Mouse (Mus musculus): ENCODE results near the gene Map3k7cl. TPM values are rescaled to one million over a fixed set of nuclear protein-coding genes. Genes with fewer than 3 reads are reported as not detected.

Map3k7cl gene
- polyA plus RNA-seq, 1 experiment from 2014 or later = not detected

GRCm38 (mm10) chr16:87574160-87574559 is 21.0 kb downstream of the Map3k7cl start:
- H3K4me1 ChIP-seq (ENCODE audit: control insufficient read depth, insufficient read depth, low read length) = no peaks in the 10 kb centered on the region
- H3K27me3 ChIP-seq (ENCODE audit: control insufficient read depth, insufficient read depth, low read length) = no peaks in the 10 kb centered on the region
- no peak overlapping the region for H3K9ac ChIP-seq (replicated peaks; ENCODE audit: low read length)
- H3K27ac ChIP-seq (replicated peaks; ENCODE audit: low read depth, low read length) = no peak overlapping the region
- no peak overlapping the region for H3K4me3 ChIP-seq (ENCODE audit: low read depth, low read length)
- no peak overlapping the region for H3K4me2 ChIP-seq (ENCODE audit: low read depth, low read length)
- WGBS = 79% methylated on average over 5 of the region's 5 CpGs
- H3K36me3 ChIP-seq (replicated peaks; ENCODE audit: control insufficient read depth, insufficient read depth, low read depth, low read length) = no peaks in the 10 kb centered on the region
- ATAC-seq (replicated peaks; ENCODE audit: insufficient number of reproducible peaks, low FRiP score, low TSS enrichment, low read depth) (no peak), DNase-seq (ENCODE audit: low spot score) (no peak)
- H3K9me3 ChIP-seq (replicated peaks; ENCODE audit: control insufficient read depth, low read length) = no peaks in the 10 kb centered on the region

- DNase-seq (ENCODE audit: low spot score) (no peak), ATAC-seq (replicated peaks; ENCODE audit: insufficient number of reproducible peaks, low FRiP score, low TSS enrichment, low read depth) (0 out of 2 replicates have a peak, but pooled peaks have one; percentile 44)
- Histone ChIP-seq H3K4me1 (ENCODE audit: control insufficient read depth, insufficient read depth, low read length) (no peaks in the 10 kb centered on the region), H3K27ac (replicated peaks; ENCODE audit: low read depth, low read length) (no peak overlapping the region), H3K4me3 (ENCODE audit: low read depth, low read length) (no peak overlapping the region), H3K9ac (replicated peaks; ENCODE audit: low read length) (no peak overlapping the region), H3K9me3 (replicated peaks; ENCODE audit: control insufficient read depth, low read length) (no peaks in the 10 kb centered on the region), H3K4me2 (ENCODE audit: low read depth, low read length) (no peak overlapping the region), H3K36me3 (replicated peaks; ENCODE audit: control insufficient read depth, insufficient read depth, low read depth, low read length) (no peaks in the 10 kb centered on the region), H3K27me3 (ENCODE audit: control insufficient read depth, insufficient read depth, low read length) (no peaks in the 10 kb centered on the region)
- WGBS = 60% methylated on average over 10 of the region's 10 CpGs
These were observed 22.5 kb downstream of the Map3k7cl start for GRCm38 (mm10) chr16:87575600-87575999.

- 88% methylated on average over 7 of the region's 7 CpGs for WGBS
- no peak overlapping the region for H3K4me3 ChIP-seq (ENCODE audit: low read depth, low read length)
- H3K4me2 ChIP-seq (ENCODE audit: low read depth, low read length) = no peak overlapping the region
- H3K9me3 ChIP-seq (replicated peaks; ENCODE audit: control insufficient read depth, low read length) = no peaks in the 10 kb centered on the region
- H3K4me1 ChIP-seq (ENCODE audit: control insufficient read depth, insufficient read depth, low read length) = no peaks in the 10 kb centered on the region
- no peaks in the 10 kb centered on the region for H3K36me3 ChIP-seq (replicated peaks; ENCODE audit: control insufficient read depth, insufficient read depth, low read depth, low read length)
- H3K9ac ChIP-seq (replicated peaks; ENCODE audit: low read length) = no peak overlapping the region
- DNase-seq (ENCODE audit: low spot score) (no peak), ATAC-seq (replicated peaks; ENCODE audit: insufficient number of reproducible peaks, low FRiP score, low TSS enrichment, low read depth) (no peak)
- H3K27ac ChIP-seq (replicated peaks; ENCODE audit: low read depth, low read length) = no peak overlapping the region
- no peaks in the 10 kb centered on the region for H3K27me3 ChIP-seq (ENCODE audit: control insufficient read depth, insufficient read depth, low read length)
These were observed 25.8 kb downstream of the Map3k7cl start for GRCm38 (mm10) chr16:87578881-87579280.

GRCm38 (mm10) chr16:87579462-87579861 is 26.3 kb downstream of the Map3k7cl start:
- Histone ChIP-seq H3K9ac (replicated peaks; ENCODE audit: low read length) (no peak overlapping the region), H3K9me3 (replicated peaks; ENCODE audit: control insufficient read depth, low read length) (no peaks in the 10 kb centered on the region), H3K27ac (replicated peaks; ENCODE audit: low read depth, low read length) (no peak overlapping the region), H3K4me2 (ENCODE audit: low read depth, low read length) (no peak overlapping the region), H3K36me3 (replicated peaks; ENCODE audit: control insufficient read depth, insufficient read depth, low read depth, low read length) (no peaks in the 10 kb centered on the region), H3K4me1 (ENCODE audit: control insufficient read depth, insufficient read depth, low read length) (no peaks in the 10 kb centered on the region), H3K27me3 (ENCODE audit: control insufficient read depth, insufficient read depth, low read length) (no peaks in the 10 kb centered on the region), H3K4me3 (ENCODE audit: low read depth, low read length) (no peak overlapping the region)
- 87% methylated on average over 14 of the region's 14 CpGs for WGBS
- DNase-seq (ENCODE audit: low spot score) (no peak), ATAC-seq (replicated peaks; ENCODE audit: insufficient number of reproducible peaks, low FRiP score, low TSS enrichment, low read depth) (no peak)

GRCm38 (mm10) chr16:87582776-87583175 is 29.6 kb downstream of the Map3k7cl start:
- H3K9ac ChIP-seq (replicated peaks; ENCODE audit: low read length) = no peak overlapping the region
- WGBS = 92% methylated on average over 6 of the region's 6 CpGs
- H3K4me3 ChIP-seq (ENCODE audit: low read depth, low read length) = no peak overlapping the region
- DNase-seq (ENCODE audit: low spot score) = no peak
- no peak overlapping the region for H3K27ac ChIP-seq (replicated peaks; ENCODE audit: low read depth, low read length)
- no peaks in the 10 kb centered on the region for H3K27me3 ChIP-seq (ENCODE audit: control insufficient read depth, insufficient read depth, low read length)
- H3K36me3 ChIP-seq (replicated peaks; ENCODE audit: control insufficient read depth, insufficient read depth, low read depth, low read length) = no peaks in the 10 kb centered on the region
- no peak overlapping the region for H3K4me2 ChIP-seq (ENCODE audit: low read depth, low read length)
- no peaks in the 10 kb centered on the region for H3K4me1 ChIP-seq (ENCODE audit: control insufficient read depth, insufficient read depth, low read length)
- no peak for ATAC-seq (replicated peaks; ENCODE audit: insufficient number of reproducible peaks, low FRiP score, low TSS enrichment, low read depth)
- H3K9me3 ChIP-seq (replicated peaks; ENCODE audit: control insufficient read depth, low read length) = no peaks in the 10 kb centered on the region

- Histone ChIP-seq H3K36me3 (replicated peaks; ENCODE audit: control insufficient read depth, insufficient read depth, low read depth, low read length) (no peaks in the 10 kb centered on the region), H3K4me3 (ENCODE audit: low read depth, low read length) (no peak overlapping the region), H3K9me3 (replicated peaks; ENCODE audit: control insufficient read depth, low read length) (no peaks in the 10 kb centered on the region), H3K27ac (replicated peaks; ENCODE audit: low read depth, low read length) (no peak overlapping the region), H3K27me3 (ENCODE audit: control insufficient read depth, insufficient read depth, low read length) (no peaks in the 10 kb centered on the region), H3K4me2 (ENCODE audit: low read depth, low read length) (no peak overlapping the region), H3K4me1 (ENCODE audit: control insufficient read depth, insufficient read depth, low read length) (no peaks in the 10 kb centered on the region), H3K9ac (replicated peaks; ENCODE audit: low read length) (no peak overlapping the region)
- DNase-seq (ENCODE audit: low spot score) (no peak), ATAC-seq (replicated peaks; ENCODE audit: insufficient number of reproducible peaks, low FRiP score, low TSS enrichment, low read depth) (no peak)
- 81% methylated on average over 7 of the region's 7 CpGs for WGBS
These were observed 31.5 kb downstream of the Map3k7cl start for GRCm38 (mm10) chr16:87584618-87585017.

GRCm38 (mm10) chr16:87585548-87586262 is 32.6 kb downstream of the Map3k7cl start:
- Histone ChIP-seq H3K9me3 (replicated peaks; ENCODE audit: control insufficient read depth, low read length) (no peaks in the 10 kb centered on the region), H3K9ac (replicated peaks; ENCODE audit: low read length) (no peak overlapping the region), H3K27ac (replicated peaks; ENCODE audit: low read depth, low read length) (no peak overlapping the region), H3K36me3 (replicated peaks; ENCODE audit: control insufficient read depth, insufficient read depth, low read depth, low read length) (no peaks in the 10 kb centered on the region), H3K4me3 (ENCODE audit: low read depth, low read length) (no peak overlapping the region), H3K4me2 (ENCODE audit: low read depth, low read length) (no peak overlapping the region), H3K27me3 (ENCODE audit: control insufficient read depth, insufficient read depth, low read length) (no peaks in the 10 kb centered on the region), H3K4me1 (ENCODE audit: control insufficient read depth, insufficient read depth, low read length) (no peaks in the 10 kb centered on the region)
- ATAC-seq (replicated peaks; ENCODE audit: insufficient number of reproducible peaks, low FRiP score, low TSS enrichment, low read depth) (no peak), DNase-seq (ENCODE audit: low spot score) (no peak)
- 90% methylated on average over 8 of the region's 8 CpGs for WGBS

- H3K27ac ChIP-seq (replicated peaks; ENCODE audit: low read depth, low read length) = no peak overlapping the region
- no peaks in the 10 kb centered on the region for H3K4me1 ChIP-seq (ENCODE audit: control insufficient read depth, insufficient read depth, low read length)
- no peak for DNase-seq (ENCODE audit: low spot score)
- no peak overlapping the region for H3K4me3 ChIP-seq (ENCODE audit: low read depth, low read length)
- no peaks in the 10 kb centered on the region for H3K27me3 ChIP-seq (ENCODE audit: control insufficient read depth, insufficient read depth, low read length)
- no peak for ATAC-seq (replicated peaks; ENCODE audit: insufficient number of reproducible peaks, low FRiP score, low TSS enrichment, low read depth)
- no peak overlapping the region for H3K9ac ChIP-seq (replicated peaks; ENCODE audit: low read length)
- H3K36me3 ChIP-seq (replicated peaks; ENCODE audit: control insufficient read depth, insufficient read depth, low read depth, low read length) = no peaks in the 10 kb centered on the region
- WGBS = 83% methylated on average over 8 of the region's 8 CpGs
- no peak overlapping the region for H3K4me2 ChIP-seq (ENCODE audit: low read depth, low read length)
- H3K9me3 ChIP-seq (replicated peaks; ENCODE audit: control insufficient read depth, low read length) = no peaks in the 10 kb centered on the region
These were observed 34.7 kb downstream of the Map3k7cl start for GRCm38 (mm10) chr16:87587843-87588242.
